Mouse (Mus musculus): ENCODE measurements around the gene Pcid2. TPM values are rescaled to one million over a fixed set of nuclear protein-coding genes. Genes with fewer than 3 reads are reported as not detected.

Gene Pcid2
- polyA plus RNA-seq, 1 experiment from 2014 or later = 50.3 TPM

DNA sequence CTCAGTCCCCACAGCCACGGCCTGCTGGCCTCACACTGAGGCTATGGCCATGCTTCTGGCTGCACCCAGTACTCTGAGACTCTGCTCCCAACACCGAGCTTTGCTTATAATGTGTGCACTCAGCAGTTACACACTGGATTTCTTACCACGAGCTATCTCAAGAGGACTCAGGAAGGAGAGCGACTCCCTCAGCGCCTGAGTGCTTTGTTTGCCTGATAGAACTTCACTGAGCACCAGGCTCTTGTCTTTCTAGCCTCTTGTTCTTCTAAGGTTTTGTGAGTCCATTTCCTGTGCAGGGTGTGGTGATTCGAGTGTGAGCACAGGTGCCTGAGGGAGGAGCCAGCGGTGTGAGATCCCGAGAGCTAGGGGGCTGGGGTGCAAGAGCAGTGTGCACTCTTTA lies 19.6 kb upstream of the Pcid2 start:
- Histone ChIP-seq H3K36me3 (ENCODE audit: control insufficient read depth, insufficient read depth, low read length) (peaks cover 74% of the 10 kb centered on the region), H3K4me3 (ENCODE audit: low read length) (no peak overlapping the region), H3K9ac (ENCODE audit: low read depth, low read length) (no peak overlapping the region), H3K9me3 (ENCODE audit: control insufficient read depth, low read length) (no peaks in the 10 kb centered on the region), H3K27ac (ENCODE audit: low read depth, low read length) (no peak overlapping the region), H3K4me2 (replicated peaks; ENCODE audit: low read depth, low read length) (no peak overlapping the region), H3K4me1 (ENCODE audit: control insufficient read depth, insufficient read depth, low read length) (no peaks in the 10 kb centered on the region), H3K27me3 (ENCODE audit: control insufficient read depth, insufficient read depth, low read length) (no peaks in the 10 kb centered on the region)
- no peak for ATAC-seq (ENCODE audit: low FRiP score, low TSS enrichment)
- WGBS = 90% methylated on average over 8 of the region's 8 CpGs

DNA sequence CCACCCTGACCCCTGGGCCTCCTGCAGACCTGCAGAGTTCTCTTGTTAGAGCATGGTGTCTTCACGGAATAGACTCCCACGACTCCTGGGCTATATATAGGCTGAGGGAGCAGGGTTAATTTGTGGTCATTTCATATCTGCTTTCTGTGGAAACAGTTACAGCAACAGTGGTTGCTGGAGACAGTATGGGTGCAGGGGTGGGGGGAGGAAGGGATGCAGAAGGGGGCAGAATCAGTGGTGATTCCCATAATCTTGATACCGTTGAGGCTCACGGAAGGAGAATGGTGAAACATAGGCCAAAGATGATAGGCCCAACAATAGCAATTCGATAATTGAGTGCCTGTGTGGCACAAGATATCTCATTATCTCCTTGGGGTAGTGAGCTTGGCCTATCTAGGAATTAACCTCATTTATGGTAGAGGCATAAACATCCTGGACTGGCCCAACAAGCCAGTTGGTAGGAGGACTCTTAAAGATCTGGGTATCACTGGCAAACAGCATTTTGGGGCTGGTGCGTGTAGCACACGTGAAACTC lies 17.7 kb upstream of the Pcid2 start:
- no peak for ATAC-seq (ENCODE audit: low FRiP score, low TSS enrichment)
- no peak overlapping the region for H3K4me2 ChIP-seq (replicated peaks; ENCODE audit: low read depth, low read length)
- no peak overlapping the region for H3K4me3 ChIP-seq (ENCODE audit: low read length)
- H3K9me3 ChIP-seq (ENCODE audit: control insufficient read depth, low read length) = no peaks in the 10 kb centered on the region
- no peaks in the 10 kb centered on the region for H3K27me3 ChIP-seq (ENCODE audit: control insufficient read depth, insufficient read depth, low read length)
- H3K4me1 ChIP-seq (ENCODE audit: control insufficient read depth, insufficient read depth, low read length) = no peaks in the 10 kb centered on the region
- no peak overlapping the region for H3K27ac ChIP-seq (ENCODE audit: low read depth, low read length)
- WGBS = 94% methylated on average over 7 of the region's 7 CpGs
- no peak overlapping the region for H3K9ac ChIP-seq (ENCODE audit: low read depth, low read length)
- peaks cover 65% of the 10 kb centered on the region for H3K36me3 ChIP-seq (ENCODE audit: control insufficient read depth, insufficient read depth, low read length)

DNA sequence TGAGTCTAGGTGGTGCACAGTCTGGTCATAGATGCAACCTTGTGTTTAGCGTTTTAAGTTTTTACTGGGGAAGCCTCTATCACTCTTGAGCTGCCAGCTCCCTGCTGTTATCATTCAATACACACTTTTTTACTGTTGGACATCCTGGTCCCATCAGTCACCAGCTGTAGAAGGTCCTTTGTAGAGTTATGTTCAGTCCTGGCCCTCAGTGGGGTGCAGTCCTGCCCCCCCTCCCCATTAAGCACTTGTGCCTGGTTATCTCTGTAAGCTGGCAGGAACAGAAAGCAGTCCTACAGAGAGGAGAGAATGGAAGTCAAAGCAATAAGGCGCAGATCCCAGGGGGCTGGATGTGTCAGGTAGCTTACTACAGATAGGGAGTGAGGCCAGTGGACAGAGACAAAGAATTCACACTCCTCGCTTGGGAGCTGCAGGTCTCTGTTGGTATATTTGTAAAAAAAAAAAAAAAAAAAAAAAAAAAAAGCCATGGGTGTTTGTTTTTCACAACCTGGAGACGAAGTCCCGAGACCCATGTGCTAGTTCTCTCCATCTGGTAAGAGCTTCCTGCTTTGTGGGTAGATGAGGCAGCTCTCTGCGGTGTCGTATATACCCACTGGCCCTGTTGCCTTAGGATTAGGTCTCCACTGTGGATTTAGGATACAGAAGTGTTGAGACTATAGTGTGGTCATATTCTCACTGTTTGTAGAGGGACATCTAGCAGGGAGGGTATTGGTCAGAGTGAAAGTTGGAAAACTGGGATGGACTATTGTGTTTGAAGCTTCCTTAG lies 15.8 kb upstream of the Pcid2 start:
- Histone ChIP-seq H3K4me1 (ENCODE audit: control insufficient read depth, insufficient read depth, low read length) (no peaks in the 10 kb centered on the region), H3K4me2 (replicated peaks; ENCODE audit: low read depth, low read length) (no peak overlapping the region), H3K9me3 (ENCODE audit: control insufficient read depth, low read length) (no peaks in the 10 kb centered on the region), H3K9ac (ENCODE audit: low read depth, low read length) (no peak overlapping the region), H3K4me3 (ENCODE audit: low read length) (no peak overlapping the region), H3K27me3 (ENCODE audit: control insufficient read depth, insufficient read depth, low read length) (no peaks in the 10 kb centered on the region), H3K36me3 (ENCODE audit: control insufficient read depth, insufficient read depth, low read length) (peaks cover 54% of the 10 kb centered on the region), H3K27ac (ENCODE audit: low read depth, low read length) (no peak overlapping the region)
- WGBS = 88% methylated on average over 7 of the region's 7 CpGs
- no peak for ATAC-seq (ENCODE audit: low FRiP score, low TSS enrichment)

DNA sequence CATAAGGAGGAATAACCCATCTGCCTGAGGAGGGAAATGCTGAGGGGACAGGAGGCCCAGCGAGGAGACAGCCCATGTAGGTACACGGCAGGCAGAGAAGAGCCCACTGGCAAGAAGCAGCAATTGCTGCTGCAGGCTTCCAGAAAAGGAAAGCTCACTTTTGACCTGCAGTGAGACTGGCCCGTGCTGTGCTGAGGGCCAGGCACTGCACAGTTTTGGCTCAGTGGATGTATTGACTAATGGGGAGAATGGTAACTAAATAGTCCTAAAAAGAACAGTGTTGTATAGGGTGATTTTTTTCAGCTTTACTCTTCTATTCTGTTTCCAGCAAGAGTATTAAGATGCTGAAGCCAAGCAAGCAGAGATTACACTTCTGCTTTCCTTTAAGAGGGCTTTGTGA lies 13.3 kb upstream of the Pcid2 start:
- no peak overlapping the region for H3K4me2 ChIP-seq (replicated peaks; ENCODE audit: low read depth, low read length)
- no peak overlapping the region for H3K4me3 ChIP-seq (ENCODE audit: low read length)
- H3K27me3 ChIP-seq (ENCODE audit: control insufficient read depth, insufficient read depth, low read length) = no peaks in the 10 kb centered on the region
- peaks cover 36% of the 10 kb centered on the region for H3K36me3 ChIP-seq (ENCODE audit: control insufficient read depth, insufficient read depth, low read length)
- ATAC-seq (ENCODE audit: low FRiP score, low TSS enrichment) = no peak
- WGBS = 81% methylated on average over 3 of the region's 3 CpGs
- no peaks in the 10 kb centered on the region for H3K9me3 ChIP-seq (ENCODE audit: control insufficient read depth, low read length)
- no peak overlapping the region for H3K27ac ChIP-seq (ENCODE audit: low read depth, low read length)
- H3K9ac ChIP-seq (ENCODE audit: low read depth, low read length) = no peak overlapping the region
- H3K4me1 ChIP-seq (ENCODE audit: control insufficient read depth, insufficient read depth, low read length) = no peaks in the 10 kb centered on the region

DNA sequence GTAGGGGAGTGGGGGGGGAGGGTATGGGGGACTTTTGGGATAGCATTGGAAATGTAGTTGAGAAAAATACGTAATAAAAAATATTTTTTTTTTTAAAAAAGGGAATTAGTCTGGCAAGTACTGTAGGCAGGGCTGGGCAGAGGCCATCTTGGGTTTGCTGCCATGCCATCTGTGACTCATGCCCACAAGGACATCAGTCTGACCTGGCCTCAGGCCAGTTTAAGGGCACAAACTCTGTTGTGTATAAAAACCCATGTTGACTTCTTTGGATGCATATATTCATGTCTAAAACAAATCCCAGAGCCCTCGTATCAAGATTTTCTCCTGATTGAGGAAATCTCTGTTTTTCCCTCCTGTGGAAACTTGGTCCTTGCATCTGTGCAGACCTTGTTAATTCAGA lies 11.8 kb upstream of the Pcid2 start:
- Histone ChIP-seq H3K4me2 (replicated peaks; ENCODE audit: low read depth, low read length) (no peak overlapping the region), H3K4me1 (ENCODE audit: control insufficient read depth, insufficient read depth, low read length) (no peaks in the 10 kb centered on the region), H3K27me3 (ENCODE audit: control insufficient read depth, insufficient read depth, low read length) (no peaks in the 10 kb centered on the region), H3K9ac (ENCODE audit: low read depth, low read length) (no peak overlapping the region), H3K36me3 (ENCODE audit: control insufficient read depth, insufficient read depth, low read length) (peaks cover 34% of the 10 kb centered on the region; the same call in 1 of the 2 replicates), H3K4me3 (ENCODE audit: low read length) (no peak overlapping the region), H3K27ac (ENCODE audit: low read depth, low read length) (no peak overlapping the region), H3K9me3 (ENCODE audit: control insufficient read depth, low read length) (no peaks in the 10 kb centered on the region)
- ATAC-seq (ENCODE audit: low FRiP score, low TSS enrichment) = no peak
- 96% methylated on average over 2 of the region's 2 CpGs for WGBS

DNA sequence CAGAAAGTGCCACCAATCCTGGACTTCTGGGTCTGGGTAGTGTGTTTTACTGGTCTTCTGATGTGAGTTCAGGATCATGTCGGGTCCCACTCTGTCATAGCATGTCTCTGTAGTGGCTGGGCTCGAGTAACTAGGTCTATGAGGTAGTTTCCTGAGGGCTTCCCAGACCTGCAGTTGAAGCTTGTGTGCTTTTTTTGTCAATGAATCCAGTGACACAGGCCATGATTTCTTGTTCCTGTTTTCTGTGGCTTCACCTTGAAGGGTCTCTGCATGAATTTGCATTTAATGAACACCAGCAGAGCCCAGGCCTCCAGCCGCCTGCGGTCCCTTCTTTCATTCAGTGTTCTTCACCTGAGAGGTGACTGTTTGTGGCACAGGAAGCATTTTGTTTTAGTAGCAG lies 8.0 kb upstream of the Pcid2 start:
- Histone ChIP-seq H3K4me1 (ENCODE audit: control insufficient read depth, insufficient read depth, low read length) (0 out of 2 replicates have a peak, but pooled peaks cover 5% of the 10 kb centered on the region), H3K27me3 (ENCODE audit: control insufficient read depth, insufficient read depth, low read length) (no peaks in the 10 kb centered on the region), H3K4me3 (ENCODE audit: low read length) (no peak overlapping the region), H3K27ac (ENCODE audit: low read depth, low read length) (no peak overlapping the region), H3K4me2 (replicated peaks; ENCODE audit: low read depth, low read length) (no peak overlapping the region), H3K9ac (ENCODE audit: low read depth, low read length) (no peak overlapping the region), H3K9me3 (ENCODE audit: control insufficient read depth, low read length) (no peaks in the 10 kb centered on the region), H3K36me3 (ENCODE audit: control insufficient read depth, insufficient read depth, low read length) (peaks cover 19% of the 10 kb centered on the region; the same call in 1 of the 2 replicates)
- no peak for ATAC-seq (ENCODE audit: low FRiP score, low TSS enrichment)
- 93% methylated on average over 4 of the region's 4 CpGs for WGBS

DNA sequence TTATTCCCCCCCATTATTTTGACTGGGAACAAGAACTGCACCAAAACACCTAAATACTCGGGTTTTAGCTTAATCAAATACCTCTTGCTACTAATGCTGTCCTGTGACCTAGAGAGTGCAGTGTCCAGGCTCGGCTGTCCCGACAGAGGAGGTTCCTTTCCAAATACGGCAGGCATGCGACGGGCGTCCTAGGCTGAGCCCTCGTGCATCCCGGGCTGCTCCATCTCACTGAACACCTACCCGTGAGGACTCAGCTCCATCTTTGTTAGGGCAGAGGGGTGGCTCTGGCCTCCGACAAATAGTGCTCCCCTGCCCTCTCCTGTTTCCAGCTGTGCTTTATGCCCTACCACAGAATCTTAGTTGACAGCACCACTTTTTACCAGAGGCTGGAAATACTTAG lies 6.7 kb upstream of the Pcid2 start:
- no peak for ATAC-seq (ENCODE audit: low FRiP score, low TSS enrichment)
- Histone ChIP-seq H3K27me3 (ENCODE audit: control insufficient read depth, insufficient read depth, low read length) (no peaks in the 10 kb centered on the region), H3K36me3 (ENCODE audit: control insufficient read depth, insufficient read depth, low read length) (peaks cover 19% of the 10 kb centered on the region; the same call in 1 of the 2 replicates), H3K9me3 (ENCODE audit: control insufficient read depth, low read length) (no peaks in the 10 kb centered on the region), H3K4me2 (replicated peaks; ENCODE audit: low read depth, low read length) (no peak overlapping the region), H3K27ac (ENCODE audit: low read depth, low read length) (no peak overlapping the region), H3K9ac (ENCODE audit: low read depth, low read length) (no peak overlapping the region), H3K4me1 (ENCODE audit: control insufficient read depth, insufficient read depth, low read length) (peaks cover 7% of the 10 kb centered on the region; the same call in 1 of the 2 replicates), H3K4me3 (ENCODE audit: low read length) (no peak overlapping the region)
- 87% methylated on average over 11 of the region's 11 CpGs for WGBS

DNA sequence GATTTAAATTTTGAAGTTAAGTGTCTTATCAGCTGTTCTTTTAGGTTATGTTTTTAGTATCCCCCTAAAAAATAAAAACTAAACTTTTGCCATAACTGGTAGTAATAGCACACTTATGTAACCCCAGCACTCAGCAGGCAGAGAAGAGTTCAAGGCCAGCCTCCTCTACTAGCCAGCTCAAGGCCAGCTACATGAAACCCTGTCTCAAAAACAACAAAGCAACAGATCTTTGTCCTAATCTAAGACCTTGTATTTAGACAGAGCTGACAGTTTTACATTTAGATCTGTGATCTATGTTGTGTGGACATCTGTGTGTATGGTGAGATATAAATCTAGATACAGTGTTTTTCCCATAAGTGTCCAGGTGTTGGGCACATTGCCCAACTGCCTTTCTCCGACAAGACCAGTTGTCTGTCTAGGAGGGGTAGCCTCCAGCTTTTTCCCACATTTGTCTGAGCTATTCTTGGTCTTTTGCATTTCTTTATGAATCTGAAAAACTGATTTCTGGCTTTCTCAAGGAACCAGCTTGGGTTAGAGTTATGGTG lies 4.2 kb upstream of the Pcid2 start:
- H3K9ac ChIP-seq (ENCODE audit: low read depth, low read length) = no peak overlapping the region
- no peak for ATAC-seq (ENCODE audit: low FRiP score, low TSS enrichment)
- H3K36me3 ChIP-seq (ENCODE audit: control insufficient read depth, insufficient read depth, low read length) = peaks cover 11% of the 10 kb centered on the region; the same call in 1 of the 2 replicates
- H3K27ac ChIP-seq (ENCODE audit: low read depth, low read length) = no peak overlapping the region
- no peaks in the 10 kb centered on the region for H3K9me3 ChIP-seq (ENCODE audit: control insufficient read depth, low read length)
- H3K4me1 ChIP-seq (ENCODE audit: control insufficient read depth, insufficient read depth, low read length) = peaks cover 14% of the 10 kb centered on the region; the same call in 1 of the 2 replicates
- H3K4me3 ChIP-seq (ENCODE audit: low read length) = no peak overlapping the region
- WGBS = 45% methylated on average over 1 of the region's 1 CpGs
- H3K4me2 ChIP-seq (replicated peaks; ENCODE audit: low read depth, low read length) = no peak overlapping the region
- H3K27me3 ChIP-seq (ENCODE audit: control insufficient read depth, insufficient read depth, low read length) = no peaks in the 10 kb centered on the region

DNA sequence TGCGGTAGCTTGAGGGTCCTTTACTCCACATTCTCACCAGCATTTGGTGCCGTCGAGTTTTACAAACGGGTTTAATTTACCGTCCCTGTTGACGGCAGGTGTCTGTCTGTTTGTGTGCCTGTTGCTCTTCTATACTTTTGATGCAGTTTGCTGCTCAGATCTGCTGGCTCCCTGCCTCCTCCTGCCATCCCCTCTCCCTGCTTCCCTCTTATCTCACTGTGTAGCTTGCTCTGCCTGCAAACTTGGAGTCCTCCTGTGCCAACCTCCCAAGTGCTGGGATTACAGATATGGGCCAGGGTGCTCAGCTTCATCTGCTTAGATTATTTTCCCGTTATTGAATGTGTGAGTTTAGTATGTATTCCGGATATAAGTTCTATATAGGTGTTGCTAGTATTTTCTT lies 3.7 kb upstream of the Pcid2 start:
- no peaks in the 10 kb centered on the region for H3K27me3 ChIP-seq (ENCODE audit: control insufficient read depth, insufficient read depth, low read length)
- H3K9ac ChIP-seq (ENCODE audit: low read depth, low read length) = no peak overlapping the region
- no peak overlapping the region for H3K4me3 ChIP-seq (ENCODE audit: low read length)
- no peak overlapping the region for H3K4me2 ChIP-seq (replicated peaks; ENCODE audit: low read depth, low read length)
- ATAC-seq (ENCODE audit: low FRiP score, low TSS enrichment) = no peak
- no peak overlapping the region for H3K27ac ChIP-seq (ENCODE audit: low read depth, low read length)
- H3K4me1 ChIP-seq (ENCODE audit: control insufficient read depth, insufficient read depth, low read length) = peaks cover 17% of the 10 kb centered on the region; the same call in 1 of the 2 replicates
- H3K9me3 ChIP-seq (ENCODE audit: control insufficient read depth, low read length) = no peaks in the 10 kb centered on the region
- H3K36me3 ChIP-seq (ENCODE audit: control insufficient read depth, insufficient read depth, low read length) = peaks cover 11% of the 10 kb centered on the region; the same call in 1 of the 2 replicates
- 89% methylated on average over 8 of the region's 8 CpGs for WGBS

Data from kidney, embryonic 14.5 days (tissue).